Mouse (Mus musculus): ENCODE data around the gene Tenm2.

GRCm38 (mm10) chr11:36031751-36032150 is 1204.0 kb downstream of the Tenm2 start:
- TF ChIP-seq POLR2A (IDR thresholded peaks at IDR 0.05; ENCODE audit: borderline replicate concordance, low read depth, low read length) = no peak
- no peak for TF ChIP-seq CTCF (IDR thresholded peaks at IDR 0.05; ENCODE audit: low read depth, low read length)

Data from bone marrow macrophage, adult 2 months (primary cell).